Mouse (Mus musculus) testis, postnatal 14 days (tissue): ENCODE results near the gene Ints6l.

Source experiments
- DNase-seq: peaks from one replicate; pipeline ENCODE4 v3.0.0; 2021; ENCODE audit warnings: low spot score

The Ints6l gene

DNA sequence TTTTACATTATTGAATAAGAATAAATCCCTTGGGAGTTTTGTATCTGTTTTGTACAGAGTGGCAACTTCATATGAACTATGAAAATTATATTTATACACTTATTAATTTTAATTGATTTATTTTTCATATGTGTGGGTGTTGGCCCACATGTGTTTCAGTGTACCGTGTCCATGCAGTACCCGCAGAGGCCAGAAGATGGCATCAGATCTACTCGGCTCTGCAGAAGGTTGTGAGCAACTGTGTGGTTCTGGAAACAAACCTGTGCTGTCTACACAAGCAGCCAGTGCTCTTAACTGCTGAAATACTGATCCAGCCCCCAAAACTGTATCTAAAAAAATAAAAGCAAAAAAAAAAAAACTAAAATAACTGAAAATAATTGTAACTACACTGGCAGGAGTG, 76.6 kb downstream of the Ints6l start:
- DNase-seq: peak; percentile 8

DNA sequence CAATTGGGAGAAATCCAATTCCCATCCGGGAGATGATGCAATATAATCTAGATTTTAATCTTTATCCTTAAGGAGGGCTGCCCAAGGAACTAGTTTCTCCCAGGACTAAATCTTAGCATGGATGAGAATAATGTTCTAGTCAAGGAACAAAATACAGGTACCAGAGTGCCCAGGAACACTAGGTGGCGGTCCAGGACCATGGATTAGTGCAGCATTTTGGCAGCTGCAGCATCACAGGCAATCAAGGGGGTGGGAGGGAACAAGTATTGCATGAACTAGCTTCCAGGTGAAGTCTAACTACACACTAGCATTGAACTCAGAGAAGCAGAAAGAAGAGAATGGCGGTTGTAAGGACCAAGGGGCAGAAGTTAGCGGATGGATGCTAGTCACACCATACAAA, 82.5 kb downstream of the Ints6l start:
- DNase-seq: no peak

DNA sequence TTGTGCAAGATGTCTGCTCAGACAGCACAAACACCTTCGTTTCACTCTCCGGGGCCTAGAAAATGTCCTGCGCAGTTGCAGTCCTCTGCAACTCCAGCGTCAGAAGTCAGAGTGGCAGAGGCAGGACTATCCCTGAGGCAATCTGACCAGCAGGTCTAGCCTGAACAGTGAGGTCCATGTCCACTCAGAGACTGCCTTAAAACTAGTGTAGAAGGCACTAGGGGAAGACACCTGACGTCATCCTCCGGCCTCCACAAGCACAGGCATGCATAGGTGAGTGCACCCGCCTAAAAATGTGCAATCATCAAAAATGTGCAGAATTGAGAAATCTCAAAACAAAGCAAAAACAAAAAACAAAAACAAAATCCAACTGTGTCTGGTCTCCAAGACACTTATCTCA, 94.8 kb downstream of the Ints6l start, which contains the start of gene Gm648:
TSS of gene Gm648 (minus strand) at position 101 of the 400 bp plus-strand sequence.
- DNase-seq: no peak

DNA sequence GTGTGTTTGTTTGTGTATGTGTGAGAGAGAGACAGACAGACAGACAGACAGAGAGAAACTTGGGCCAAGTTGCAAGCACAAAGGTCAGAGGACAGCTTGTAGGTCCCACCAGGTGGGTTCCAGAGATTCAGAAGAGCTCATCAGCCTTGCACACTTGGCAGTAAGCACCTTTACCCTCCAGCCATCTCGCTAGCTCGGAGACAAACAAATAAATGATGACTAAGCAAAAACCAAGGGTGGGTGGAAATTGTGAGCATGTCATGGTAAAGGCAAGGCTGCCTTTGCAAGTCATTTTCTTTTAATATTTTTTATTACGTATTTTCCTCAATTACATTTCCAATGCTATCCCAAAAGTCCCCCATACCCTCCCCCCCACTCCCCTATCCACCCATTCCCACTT, 98.9 kb downstream of the Ints6l start:
- DNase-seq: no peak
